Mouse (Mus musculus) midbrain, embryonic 10.5 days (tissue): ENCODE measurements around the gene Fam183b. TPM values are rescaled to one million over a fixed set of nuclear protein-coding genes. Genes with fewer than 3 reads are reported as not detected.

ENCODE experiments used
- polyA plus RNA-seq: library from polyadenylated mRNA; unstranded; fragments of >200 nt; fragmentation: Nextera tagmentation; extraction: Ambion mirVana; gene quantifications from 2 replicates; pipeline ENCODE4 v1.2.1, GENCODE M21; 2016

Gene Fam183b
- polyA plus RNA-seq, 1 experiment from 2014 or later: 6.1 TPM

Other genes with a start within 250 kb of the Fam183b start
- gene Olfr328, start 246.3 kb downstream of the Fam183b start, polyA plus RNA-seq: 0.06 TPM in 1 of 2 replicates, not detected in the other
- gene Olfr224, start 231.4 kb downstream of the Fam183b start, polyA plus RNA-seq: not detected in 2 replicates
- not detected in 2 replicates for gene Olfr325, start 224.2 kb downstream of the Fam183b start, polyA plus RNA-seq
- gene Olfr324, start 206.8 kb downstream of the Fam183b start, polyA plus RNA-seq: not detected in 2 replicates
- not detected in 2 replicates for gene 2210407C18Rik, start 185.9 kb downstream of the Fam183b start, polyA plus RNA-seq
- gene Olfr323, start 171.5 kb downstream of the Fam183b start, polyA plus RNA-seq: not detected in 2 replicates
- 0.46 and 0.53 TPM in 2 replicates for gene Trim58, start 161.5 kb downstream of the Fam183b start, polyA plus RNA-seq
- gene Olfr322, start 143.2 kb downstream of the Fam183b start, polyA plus RNA-seq: not detected in 2 replicates
- not detected in 2 replicates for gene Olfr320, start 120.9 kb downstream of the Fam183b start, polyA plus RNA-seq
- not detected in 2 replicates for gene Olfr319, start 102.8 kb downstream of the Fam183b start, polyA plus RNA-seq
- gene Olfr318, start 77.9 kb downstream of the Fam183b start, polyA plus RNA-seq: not detected in 2 replicates
- not detected in 2 replicates for gene Olfr317, start 62.7 kb downstream of the Fam183b start, polyA plus RNA-seq
- not detected in 2 replicates for gene Olfr316, start 49.2 kb downstream of the Fam183b start, polyA plus RNA-seq
- gene Olfr315, start 28.8 kb downstream of the Fam183b start, polyA plus RNA-seq: not detected in 2 replicates
- gene Olfr314, start 19.0 kb downstream of the Fam183b start, polyA plus RNA-seq: not detected in 2 replicates
- not detected in 2 replicates for gene Olfr313, start 13.0 kb upstream of the Fam183b start, polyA plus RNA-seq
- not detected in 2 replicates for gene Olfr312, start 27.3 kb upstream of the Fam183b start, polyA plus RNA-seq
- not detected in 2 replicates for gene Olfr311, start 37.3 kb upstream of the Fam183b start, polyA plus RNA-seq
- 9.1 and 11.5 TPM in 2 replicates for gene Gm12258, start 45.2 kb upstream of the Fam183b start, polyA plus RNA-seq
- 11.2 and 12.5 TPM in 2 replicates for gene 2810021J22Rik, start 65.3 kb upstream of the Fam183b start, polyA plus RNA-seq
- 4.6 and 5.2 TPM in 2 replicates for gene Zfp39, start 102.3 kb upstream of the Fam183b start, polyA plus RNA-seq
- gene Btnl10, start 115.9 kb upstream of the Fam183b start, polyA plus RNA-seq: not detected in 2 replicates
- 274 and 296 TPM in 2 replicates for gene Rnf187, start 137.0 kb upstream of the Fam183b start, polyA plus RNA-seq
- gene Hist3h2ba, start 147.0 kb upstream of the Fam183b start, polyA plus RNA-seq: 34.1 and 69.6 TPM in 2 replicates
- 20.4 and 31.6 TPM in 2 replicates for gene Hist3h2a, start 152.7 kb upstream of the Fam183b start, polyA plus RNA-seq
- gene Trim17, start 152.7 kb upstream of the Fam183b start, polyA plus RNA-seq: 0.25 and 0.26 TPM in 2 replicates
- gene Trim11, start 176.1 kb upstream of the Fam183b start, polyA plus RNA-seq: 17.7 and 19.3 TPM in 2 replicates